Mouse (Mus musculus) MEL (cell line): ENCODE data around the gene Lyrm7. TPM values are rescaled to one million over a fixed set of nuclear protein-coding genes. Genes with fewer than 3 reads are reported as not detected.

Experiments
- DNase-seq: peaks from one replicate; pipeline ENCODE4 v3.0.0; 2011; ENCODE audit warnings: low read depth, low spot score
- H3K27ac ChIP-seq: 2 replicates; pipeline ENCODE4 v1.5.1; 2012; ENCODE audit warnings: low read depth, mild to moderate bottlenecking, control low read depth, low read length, moderate library complexity; ENCODE audit not compliant: control insufficient read depth
- H3K27me3 ChIP-seq, 2 experiments: fragments of 150-350 bp in 1 of 2; sonication (generic) in 1 of 2; 2 replicates each; pipeline ENCODE4 v1.6.1; 2012; ENCODE audit warnings: low read length in 2 of 2, mild to moderate bottlenecking in 2 of 2, improper control_type of control experiment in 1 of 2, moderate library complexity in 1 of 2; ENCODE audit not compliant: insufficient read depth in 2 of 2, control insufficient read depth in 1 of 2
- H3K36me3 ChIP-seq, 2 experiments: 2 replicates each; pipeline ENCODE4 v1.6.1; 2012 to 2014; ENCODE audit warnings: low read length in 2 of 2, improper control_type of control experiment in 1 of 2, inconsistent platforms in 1 of 2, mild to moderate bottlenecking in 1 of 2; ENCODE audit not compliant: insufficient read depth in 2 of 2, control insufficient read depth in 1 of 2
- H3K4me1 ChIP-seq, 2 experiments: fragments of 150-350 bp in 1 of 2; sonication (generic) in 1 of 2; 2 replicates each; pipeline ENCODE4 v1.6.1; 2012; ENCODE audit warnings: low read length in 2 of 2, improper control_type of control experiment in 1 of 2, mild to moderate bottlenecking in 1 of 2; ENCODE audit not compliant: insufficient read depth in 2 of 2, control insufficient read depth in 1 of 2
- H3K4me3 ChIP-seq, 2 experiments: fragments of 150-350 bp in 1 of 2; sonication (generic) in 1 of 2; 2 replicates each; pipeline ENCODE4 v1.5.1; 2012; ENCODE audit warnings: low read depth in 2 of 2, low read length in 2 of 2, mild to moderate bottlenecking in 2 of 2, moderate library complexity in 2 of 2, control low read depth in 1 of 2, improper control_type of control experiment in 1 of 2; ENCODE audit not compliant: control insufficient read depth in 1 of 2, insufficient read depth in 1 of 2
- H3K79me2 ChIP-seq: 2 replicates; pipeline ENCODE4 v1.6.1; 2012; ENCODE audit warnings: mild to moderate bottlenecking, low read length, moderate library complexity; ENCODE audit not compliant: control insufficient read depth, poor library complexity, insufficient read depth
- H3K9ac ChIP-seq: 2 replicates; pipeline ENCODE4 v1.6.1; 2012; ENCODE audit warnings: low read depth, mild to moderate bottlenecking, control low read depth, low read length, moderate library complexity; ENCODE audit not compliant: control insufficient read depth, poor library complexity, severe bottlenecking
- H3K9me3 ChIP-seq: fragments of 150-350 bp; sonication (generic); replicated peaks from 2 replicates; pipeline ENCODE4 v1.6.1; 2012; ENCODE audit warnings: mild to moderate bottlenecking, low read length, improper control_type of control experiment, moderate library complexity; ENCODE audit not compliant: insufficient read depth
- CHD1 ChIP-seq: IDR thresholded peaks from 2 replicates; pipeline ENCODE4 v1.6.1; 2012; ENCODE audit warnings: low read depth, mild to moderate bottlenecking, inconsistent platforms, low read length, improper control_type of control experiment
- CHD2 ChIP-seq: IDR thresholded peaks from 2 replicates; pipeline ENCODE4 v1.6.1; 2011; ENCODE audit warnings: low read length, improper control_type of control experiment
- CTCF ChIP-seq, 3 experiments: IDR thresholded peaks in 2 of 3; conservative IDR thresholded peaks in 1 of 3; 2 replicates each; pipeline ENCODE4 v1.5.1; 2011 to 2012; ENCODE audit warnings: low read length in 3 of 3, low read depth in 2 of 3, mild to moderate bottlenecking in 2 of 3, improper control_type of control experiment in 1 of 3, inconsistent platforms in 1 of 3, mixed read lengths in 1 of 3, moderate library complexity in 1 of 3; ENCODE audit not compliant: control insufficient read depth in 1 of 3, insufficient read depth in 1 of 3, poor library complexity in 1 of 3, severe bottlenecking in 1 of 3
- E2F4 ChIP-seq: IDR thresholded peaks from 2 replicates; pipeline ENCODE4 v1.6.1; 2011; ENCODE audit warnings: low read depth, low read length, improper control_type of control experiment, borderline replicate concordance
- ELF1 ChIP-seq: IDR thresholded peaks from 2 replicates; pipeline ENCODE4 v1.6.1; 2014; ENCODE audit warnings: low read depth, mild to moderate bottlenecking, inconsistent platforms, low read length, improper control_type of control experiment, moderate library complexity
- EP300 ChIP-seq, 2 experiments: IDR thresholded peaks; 2 replicates each; pipeline ENCODE4 v1.6.1; 2011; ENCODE audit warnings: improper control_type of control experiment in 2 of 2, low read length in 2 of 2, low read depth in 1 of 2, mild to moderate bottlenecking in 1 of 2
- ETS1 ChIP-seq: IDR thresholded peaks from 2 replicates; pipeline ENCODE4 v1.6.1; 2012; ENCODE audit warnings: low read depth, mild to moderate bottlenecking, inconsistent platforms, low read length, improper control_type of control experiment, moderate library complexity
- GATA1 ChIP-seq: IDR thresholded peaks from 2 replicates; pipeline ENCODE4 v1.6.1; 2011; ENCODE audit warnings: low read depth, low read length, improper control_type of control experiment
- HCFC1 ChIP-seq: IDR thresholded peaks from 2 replicates; pipeline ENCODE4 v1.6.1; 2012; ENCODE audit warnings: low read depth, mild to moderate bottlenecking, inconsistent platforms, low read length, improper control_type of control experiment, moderate library complexity
- MAFK ChIP-seq: IDR thresholded peaks from 2 replicates; pipeline ENCODE4 v1.6.1; 2011; ENCODE audit warnings: low read depth, mild to moderate bottlenecking, low read length, improper control_type of control experiment, borderline replicate concordance
- MAX ChIP-seq: IDR thresholded peaks from 2 replicates; pipeline ENCODE4 v1.6.1; 2011; ENCODE audit warnings: low read length, improper control_type of control experiment
- MAZ ChIP-seq: IDR thresholded peaks from 2 replicates; pipeline ENCODE4 v1.6.1; 2012; ENCODE audit warnings: low read depth, mild to moderate bottlenecking, inconsistent platforms, low read length, improper control_type of control experiment
- MXI1 ChIP-seq: IDR thresholded peaks from 2 replicates; pipeline ENCODE4 v1.6.1; 2011; ENCODE audit warnings: mild to moderate bottlenecking, low read depth, low read length, improper control_type of control experiment
- MYC ChIP-seq: IDR thresholded peaks from 2 replicates; pipeline ENCODE4 v1.6.1; 2011; ENCODE audit warnings: low read depth, mild to moderate bottlenecking, low read length, improper control_type of control experiment, moderate library complexity
- NRF1 ChIP-seq: IDR thresholded peaks from 2 replicates; pipeline ENCODE4 v1.6.1; 2014; ENCODE audit warnings: low read depth, mild to moderate bottlenecking, inconsistent platforms, low read length, improper control_type of control experiment, moderate library complexity; ENCODE audit not compliant: poor library complexity, insufficient read depth, severe bottlenecking
- POLR2AphosphoS2 ChIP-seq: IDR thresholded peaks from 2 replicates; pipeline ENCODE4 v1.6.1; 2011; ENCODE audit warnings: low read length, improper control_type of control experiment
- POLR2AphosphoS5 ChIP-seq: IDR thresholded peaks from 2 replicates; pipeline ENCODE4 v1.6.1; 2012; ENCODE audit warnings: low read depth, borderline replicate concordance, mild to moderate bottlenecking, inconsistent platforms, low read length, moderate library complexity, mixed read lengths
- RAD21 ChIP-seq: IDR thresholded peaks from 2 replicates; pipeline ENCODE4 v1.6.1; 2011; ENCODE audit warnings: mild to moderate bottlenecking, low read depth, low read length, improper control_type of control experiment
- SIN3A ChIP-seq: IDR thresholded peaks from 2 replicates; pipeline ENCODE4 v1.6.1; 2012; ENCODE audit warnings: low read length, improper control_type of control experiment, inconsistent platforms
- TAL1 ChIP-seq: IDR thresholded peaks from 2 replicates; pipeline ENCODE4 v1.6.1; 2012; ENCODE audit warnings: mild to moderate bottlenecking, inconsistent platforms, low read length, moderate library complexity, mixed read lengths
- TCF12 ChIP-seq: IDR thresholded peaks from 2 replicates; pipeline ENCODE4 v1.6.1; 2014; ENCODE audit warnings: low read depth, mild to moderate bottlenecking, inconsistent platforms, low read length, improper control_type of control experiment, moderate library complexity
- UBTF ChIP-seq: IDR thresholded peaks from 2 replicates; pipeline ENCODE4 v1.6.1; 2012; ENCODE audit warnings: low read depth, mild to moderate bottlenecking, inconsistent platforms, low read length, improper control_type of control experiment, moderate library complexity, borderline replicate concordance; ENCODE audit not compliant: insufficient read depth
- USF1 ChIP-seq: IDR thresholded peaks from 2 replicates; pipeline ENCODE4 v1.6.1; 2014; ENCODE audit warnings: low read depth, mild to moderate bottlenecking, inconsistent platforms, low read length, improper control_type of control experiment, moderate library complexity
- USF2 ChIP-seq, 2 experiments: IDR thresholded peaks; 2 replicates each; pipeline ENCODE4 v1.6.1; 2011 to 2012; ENCODE audit warnings: improper control_type of control experiment in 2 of 2, low read length in 2 of 2, borderline replicate concordance in 1 of 2, inconsistent platforms in 1 of 2, low read depth in 1 of 2, mild to moderate bottlenecking in 1 of 2; ENCODE audit not compliant: insufficient read depth in 1 of 2
- polyA plus RNA-seq, 2 experiments: library from polyadenylated mRNA; stranded (reverse) in 1 of 2; unstranded in 1 of 2; fragments of >175 nt in 1 of 2; fragments of >200 nt in 1 of 2; gene quantifications; 2 replicates each; pipeline versions ENCODE4 v1.2.1 to v1.2.4; 2012; ENCODE audit warnings: low replicate concordance in 2 of 2, low read depth in 1 of 2; ENCODE audit not compliant: insufficient read length in 2 of 2, insufficient read depth in 1 of 2, missing spikeins in 1 of 2
- total RNA-seq: library from RNA; depleted of rRNA; stranded (reverse); fragments of 300-350 nt; gene quantifications from 2 replicates; pipeline ENCODE4 v1.2.3, GENCODE M21; 2012

Lyrm7 gene
- total and polyA plus RNA-seq, 3 experiments, result 12.3 to 188 (median 20.9) TPM

DNA sequence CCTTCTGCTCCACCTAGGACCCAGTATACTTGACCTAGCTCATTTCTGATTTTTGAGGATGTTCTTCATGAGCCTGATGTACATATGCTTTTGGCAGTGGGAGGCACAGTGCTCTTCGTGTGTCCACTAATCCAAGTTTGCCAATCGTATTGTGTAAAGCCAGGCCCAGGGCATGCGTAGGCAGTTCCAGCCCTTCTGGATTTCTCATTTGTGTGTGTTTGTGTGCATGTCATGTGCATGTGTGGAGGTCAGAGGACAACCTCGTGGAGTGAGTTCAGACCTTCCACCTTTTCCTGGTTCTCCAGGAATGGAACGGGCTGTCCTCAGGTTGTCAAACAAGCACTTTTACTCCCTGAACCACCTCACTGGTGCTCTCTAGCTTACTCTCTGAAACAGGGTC is 51.1 kb downstream of the Lyrm7 start:
- no peak overlapping the region for H3K4me3 ChIP-seq
- peaks cover 8 to 16% of the 10 kb centered on the region in 2 experiments for H3K4me1 ChIP-seq
- no peak for TF ChIP-seq ETS1
- TF ChIP-seq NRF1, result no peak
- no peak for TF ChIP-seq MXI1
- no peak for TF ChIP-seq USF1
- TF ChIP-seq CHD1, result no peak
- TF ChIP-seq MAX, result no peak
- no peak for TF ChIP-seq USF2 (IDR thresholded peaks at IDR 0.05; ENCODE audit: borderline replicate concordance in 1 of 2, insufficient read depth in 1 of 2, low read depth in 1 of 2, low read length in 2 of 2)
- no peak for TF ChIP-seq SIN3A
- TF ChIP-seq, all 39 proteins: peak for 0
- Histone ChIP-seq H3K36me3 (peaks cover 0 to 8% of the 10 kb centered on the region in 2 experiments; a peak in 2 of 4 replicates), H3K79me2 (no peaks in the 10 kb centered on the region), H3K27ac (no peak overlapping the region), H3K27me3 (no peaks in the 10 kb centered on the region), H3K9me3 (no peaks in the 10 kb centered on the region), H3K9ac (no peak overlapping the region)
- no peak for DNase-seq

DNA sequence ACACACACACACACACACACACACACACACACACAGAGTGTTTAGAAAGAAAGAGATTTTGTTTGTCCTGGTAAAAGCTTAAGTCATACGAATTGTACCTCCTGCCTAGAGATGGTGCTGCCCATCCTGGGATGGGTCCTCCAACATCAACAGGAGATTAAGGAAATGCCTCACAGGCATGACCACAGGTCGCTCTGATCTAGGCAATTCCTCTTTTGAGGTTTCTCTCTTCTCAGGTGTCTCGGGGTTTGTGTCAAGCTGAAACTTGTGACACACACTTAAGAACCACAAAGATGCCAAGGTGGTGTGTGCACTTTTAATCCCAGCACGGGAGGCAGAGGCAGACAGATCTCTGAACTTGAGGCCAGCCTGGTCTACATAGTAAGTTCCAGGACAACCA is 52.5 kb downstream of the Lyrm7 start:
- peak; percentile 43; the same call in 1 of the 2 replicates for TF ChIP-seq ETS1
- TF ChIP-seq MAFK, result no peak
- no peak for TF ChIP-seq POLR2AphosphoS2
- no peak for TF ChIP-seq UBTF
- no peak for TF ChIP-seq MXI1
- TF ChIP-seq ELF1, result no peak
- no peak for TF ChIP-seq CHD2
- H3K9me3 ChIP-seq, result no peaks in the 10 kb centered on the region
- peaks cover 0 to 16% of the 10 kb centered on the region in 2 experiments; a peak in 2 of 4 replicates for H3K36me3 ChIP-seq
- H3K4me1 ChIP-seq, result peaks cover 8 to 16% of the 10 kb centered on the region in 2 experiments
- H3K79me2 ChIP-seq, result no peaks in the 10 kb centered on the region
- H3K9ac ChIP-seq, result no peak overlapping the region; the same call in 1 of the 2 replicates
- peak; percentile 76 for DNase-seq
- peak overlapping the region; percentile 44 to 54; a peak in 3 of 4 replicates for H3K4me3 ChIP-seq
- peak overlapping the region; percentile 84 for H3K27ac ChIP-seq
- no peaks in the 10 kb centered on the region for H3K27me3 ChIP-seq

- no peaks in the 10 kb centered on the region for H3K9me3 ChIP-seq
- H3K27ac ChIP-seq, result peak overlapping the region; percentile 84
- peak overlapping the region; percentile 44 to 54 for H3K4me3 ChIP-seq
- H3K9ac ChIP-seq, result peak overlapping the region; percentile 58
- DNase-seq, result peak; percentile 94
- H3K79me2 ChIP-seq, result no peaks in the 10 kb centered on the region
- peaks cover 0 to 21% of the 10 kb centered on the region in 2 experiments; a peak in 2 of 4 replicates for H3K36me3 ChIP-seq
- H3K4me1 ChIP-seq, result peaks cover 8 to 21% of the 10 kb centered on the region in 2 experiments
- no peaks in the 10 kb centered on the region for H3K27me3 ChIP-seq
- TF ChIP-seq MAFK (peak; percentile 9; the same call in 1 of the 2 replicates), RAD21 (no peak), E2F4 (no peak), MYC (peak; percentile 85), POLR2AphosphoS5 (no peak), UBTF (0 out of 2 replicates have a peak, but pooled peaks have one; percentile 4), TAL1 (no peak), EP300 (IDR thresholded peaks at IDR 0.05; ENCODE audit: low read depth in 1 of 2, low read length in 2 of 2) (peak; percentile 67 to 83), ETS1 (peak; percentile 99), CTCF (IDR thresholded peaks at IDR 0.05 in 2 of 3, conservative IDR thresholded peaks at IDR 0.05 in 1 of 3; ENCODE audit: control insufficient read depth in 1 of 3, insufficient read depth in 1 of 3, low read depth in 2 of 3, low read length in 3 of 3, poor library complexity in 1 of 3, severe bottlenecking in 1 of 3) (no peak), GATA1 (peak; percentile 69), TCF12 (0 out of 2 replicates have a peak, but pooled peaks have one; percentile 37), MAX (peak; percentile 40; the same call in 1 of the 2 replicates), HCFC1 (peak; percentile 62), MAZ (peak; percentile 77)
Measured at GRCm38 (mm10) chr11:54807669-54808068, 53.0 kb downstream of the Lyrm7 start.
